Mouse (Mus musculus) embryonic facial prominence, embryonic 10.5 days (tissue): ENCODE data around the gene Kirrel3. TPM values are rescaled to one million over a fixed set of nuclear protein-coding genes. Genes with fewer than 3 reads are reported as not detected.
A peak's percentile ranks its signal among the peaks of the same experiment; 100 is the strongest.

ENCODE experiments used
- DNase-seq: peaks from one replicate; pipeline ENCODE4 v3.0.0-alpha.2; 2017; ENCODE audit warnings: low spot score
- H3K27ac ChIP-seq: fragments of 300-500 bp; sonication (generic); replicated peaks from 2 replicates; pipeline ENCODE4 v1.5.1; 2016; ENCODE audit warnings: mild to moderate bottlenecking
- H3K27me3 ChIP-seq: fragments of 300-500 bp; sonication (generic); replicated peaks from 2 replicates; pipeline ENCODE4 v1.6.1; 2016; ENCODE audit warnings: low read depth, mild to moderate bottlenecking; ENCODE audit not compliant: poor library complexity, severe bottlenecking
- H3K36me3 ChIP-seq: fragments of 300-500 bp; sonication (generic); replicated peaks from 2 replicates; pipeline ENCODE4 v1.6.1; 2016; ENCODE audit warnings: mild to moderate bottlenecking, moderate library complexity
- H3K4me1 ChIP-seq: fragments of 300-500 bp; sonication (generic); 2 replicates; pipeline ENCODE4 v1.6.1; 2016
- H3K4me3 ChIP-seq: fragments of 300-500 bp; sonication (generic); 2 replicates; pipeline ENCODE4 v1.5.1; 2016; ENCODE audit warnings: mild to moderate bottlenecking, moderate library complexity
- H3K9me3 ChIP-seq: fragments of 300-500 bp; sonication (generic); 2 replicates; pipeline ENCODE4 v1.6.1; 2016; ENCODE audit warnings: mild to moderate bottlenecking
- WGBS: fragments of 180-500 bp; shearing (Covaris S2); methylation state at CpG from one replicate; pipeline ENCODE4 v1.1.7; 2016; 5-methylcytosine and 5-hydroxymethylcytosine counted together
- polyA plus RNA-seq: library from polyadenylated mRNA; unstranded; fragments of >200 nt; fragmentation: Nextera tagmentation; extraction: Ambion mirVana; gene quantifications from 2 replicates; pipeline ENCODE4 v1.2.1, GENCODE M21; 2016

Gene Kirrel3
- polyA plus RNA-seq, 1 experiment from 2014 or later: 2.3 TPM

GRCm38 (mm10) chr9:34752076-34752800 lies 266.5 kb downstream of the Kirrel3 start:
- no peaks in the 10 kb centered on the region for H3K9me3 ChIP-seq
- WGBS: 87% methylated on average over 5 of the region's 5 CpGs
- H3K4me3 ChIP-seq: no peak overlapping the region
- no peak overlapping the region for H3K27ac ChIP-seq
- H3K36me3 ChIP-seq: no peaks in the 10 kb centered on the region
- H3K4me1 ChIP-seq: peaks cover 7% of the 10 kb centered on the region
- H3K27me3 ChIP-seq: peaks cover 11% of the 10 kb centered on the region; the same call in 1 of the 2 replicates
- no peak for DNase-seq

DNA sequence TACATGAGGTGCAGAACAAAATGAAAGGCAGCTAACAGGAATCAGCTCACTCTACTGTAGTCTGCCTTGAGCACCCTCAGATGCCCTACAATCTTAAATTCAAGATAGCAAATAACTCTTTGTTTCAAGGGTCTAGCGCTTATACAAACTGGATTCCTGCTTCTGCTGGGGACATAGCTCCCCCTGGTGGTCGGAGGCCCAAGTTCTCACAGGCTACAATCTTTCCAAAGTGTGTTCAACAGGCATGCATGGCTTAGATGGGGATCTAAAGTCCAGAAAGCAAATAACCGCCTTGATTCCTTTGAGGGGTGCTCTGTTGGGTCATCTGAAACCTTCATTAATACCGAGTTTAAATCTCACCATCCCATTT lies 267.1 kb downstream of the Kirrel3 start:
- Histone ChIP-seq H3K27me3 (peaks cover 15% of the 10 kb centered on the region; the same call in 1 of the 2 replicates), H3K27ac (no peak overlapping the region), H3K4me3 (no peak overlapping the region), H3K9me3 (no peaks in the 10 kb centered on the region), H3K36me3 (no peaks in the 10 kb centered on the region), H3K4me1 (peaks cover 7% of the 10 kb centered on the region)
- WGBS: 28% methylated on average over 4 of the region's 4 CpGs
- peak; percentile 81 for DNase-seq

DNA sequence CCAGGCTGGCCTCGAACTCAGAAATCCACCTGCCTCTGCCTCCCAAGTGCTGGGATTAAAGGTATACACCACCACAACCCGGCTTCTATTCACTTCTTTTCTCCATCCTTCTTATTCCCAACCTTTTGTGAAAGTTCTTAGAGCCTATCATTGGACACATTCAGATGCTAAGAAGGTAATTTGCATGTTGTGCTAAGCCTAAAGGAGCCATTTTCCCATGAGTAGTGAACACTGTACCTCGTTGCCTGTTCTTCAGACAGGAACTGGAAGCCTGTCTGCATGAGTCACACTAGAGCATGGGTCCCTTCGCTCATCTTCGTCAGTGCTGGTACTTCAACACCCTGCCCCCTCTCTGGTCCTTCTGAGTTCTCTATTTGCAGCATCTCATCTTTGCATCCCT lies 268.2 kb downstream of the Kirrel3 start:
- H3K27ac ChIP-seq: no peak overlapping the region

DNA sequence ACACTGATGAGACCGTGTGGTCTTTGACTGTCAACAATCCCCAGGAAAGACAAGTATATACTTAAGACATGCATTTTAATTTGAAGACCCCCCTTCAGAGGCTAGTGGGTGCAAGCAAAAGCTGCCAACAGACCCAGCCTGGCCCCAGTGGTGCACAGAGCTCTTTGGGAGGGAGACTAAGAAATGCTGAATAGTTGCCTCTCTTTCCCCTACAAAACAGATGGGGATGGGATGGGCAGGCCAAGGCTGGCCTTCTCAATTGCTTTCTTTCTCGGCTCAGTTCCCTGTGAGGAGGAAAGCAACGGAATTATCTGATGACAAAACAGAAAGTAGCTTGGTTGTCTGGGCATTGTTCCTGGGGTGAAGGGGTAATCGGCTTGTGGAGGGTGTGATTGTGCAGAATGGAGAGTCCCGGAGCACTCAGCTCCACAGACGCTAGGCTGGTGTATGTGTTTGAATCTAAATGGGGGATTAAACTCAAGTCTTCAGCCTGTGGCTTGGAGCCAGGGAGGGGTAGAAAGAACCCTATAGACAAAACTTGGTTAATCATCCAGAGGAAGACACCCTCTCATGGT lies 268.9 kb downstream of the Kirrel3 start:
- Histone ChIP-seq H3K27ac (no peak overlapping the region), H3K4me1 (peaks cover 15% of the 10 kb centered on the region), H3K4me3 (no peak overlapping the region), H3K36me3 (no peaks in the 10 kb centered on the region), H3K9me3 (no peaks in the 10 kb centered on the region), H3K27me3 (peaks cover 11% of the 10 kb centered on the region; the same call in 1 of the 2 replicates)
- 62% methylated on average over 6 of the region's 6 CpGs for WGBS
- DNase-seq: no peak

More for the DNA sequence above, 268.2 kb downstream of the Kirrel3 start:
- DNase-seq: no peak
- H3K4me3 ChIP-seq: no peak overlapping the region
- H3K27me3 ChIP-seq: peaks cover 15% of the 10 kb centered on the region; the same call in 1 of the 2 replicates
- WGBS: 81% methylated on average over 5 of the region's 5 CpGs
- H3K9me3 ChIP-seq: no peaks in the 10 kb centered on the region
- no peaks in the 10 kb centered on the region for H3K36me3 ChIP-seq
- peaks cover 9% of the 10 kb centered on the region for H3K4me1 ChIP-seq

DNA sequence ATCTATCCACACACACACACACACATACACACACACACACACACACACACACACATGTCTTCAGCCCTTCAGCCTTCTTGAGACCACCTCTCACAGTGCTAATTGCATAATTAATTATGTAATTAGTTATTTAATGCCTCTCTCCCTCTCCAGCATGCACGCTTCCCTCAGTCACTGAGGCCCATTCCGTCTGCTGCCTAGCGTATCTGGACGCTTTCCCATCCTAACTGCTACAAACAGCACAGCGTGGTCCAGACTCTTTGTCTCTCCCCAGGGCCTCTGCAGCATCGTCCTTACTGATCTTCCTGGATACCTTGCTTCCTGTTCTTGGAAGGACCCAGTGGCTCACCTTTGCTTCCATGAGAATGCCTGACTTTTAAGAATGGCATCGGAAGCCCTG lies 270.4 kb downstream of the Kirrel3 start:
- Histone ChIP-seq H3K27ac (no peak overlapping the region), H3K4me1 (peaks cover 12% of the 10 kb centered on the region), H3K36me3 (no peaks in the 10 kb centered on the region), H3K27me3 (peaks cover 6% of the 10 kb centered on the region; the same call in 1 of the 2 replicates), H3K9me3 (no peaks in the 10 kb centered on the region), H3K4me3 (no peak overlapping the region)
- WGBS: 89% methylated on average over 7 of the region's 7 CpGs
- no peak for DNase-seq

DNA sequence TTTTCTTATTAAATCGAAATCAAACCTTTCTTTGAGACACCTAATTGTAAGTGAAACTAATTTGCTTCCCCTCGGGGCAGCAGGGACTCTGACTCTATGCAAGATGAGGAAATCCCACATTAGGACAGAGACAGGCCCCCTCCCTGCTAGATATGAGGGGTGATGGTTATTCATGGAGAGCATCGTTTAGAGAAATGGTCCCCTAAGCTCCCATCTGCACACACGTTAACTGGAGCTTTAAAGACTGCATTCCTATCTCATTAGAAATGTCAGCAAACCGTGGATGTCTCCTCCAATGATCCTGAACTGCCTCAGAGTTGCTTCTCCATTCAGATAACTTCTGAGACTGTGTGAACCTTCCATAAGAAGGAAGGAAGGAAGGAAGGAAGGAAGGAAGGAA lies 273.2 kb downstream of the Kirrel3 start:
- 54% methylated on average over 5 of the region's 5 CpGs for WGBS
- no peaks in the 10 kb centered on the region for H3K36me3 ChIP-seq
- DNase-seq: no peak
- peaks cover 9% of the 10 kb centered on the region; the same call in 1 of the 2 replicates for H3K4me1 ChIP-seq
- H3K9me3 ChIP-seq: no peaks in the 10 kb centered on the region
- no peak overlapping the region for H3K4me3 ChIP-seq
- H3K27me3 ChIP-seq: peaks cover 6% of the 10 kb centered on the region; the same call in 1 of the 2 replicates
- no peak overlapping the region for H3K27ac ChIP-seq

DNA sequence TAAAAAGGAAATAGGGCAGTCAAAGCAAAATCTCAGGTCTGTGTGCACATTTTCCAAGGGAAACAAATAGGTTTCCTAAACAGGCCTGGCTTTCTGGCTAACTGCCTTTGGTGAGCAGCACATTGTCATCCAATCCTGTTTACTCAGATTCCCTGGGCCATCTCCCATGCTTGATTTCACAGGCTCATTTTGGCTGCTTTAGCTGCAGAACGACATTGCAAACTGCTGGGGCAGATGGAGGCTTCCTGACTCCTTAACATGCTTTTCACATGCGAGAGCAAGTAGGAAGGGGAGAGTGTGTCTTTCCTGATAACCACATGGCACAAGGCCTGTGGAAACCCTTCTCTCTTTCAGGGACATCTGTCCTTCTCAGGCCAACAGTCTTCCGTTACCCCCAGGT lies 274.8 kb downstream of the Kirrel3 start:
- H3K27ac ChIP-seq: no peak overlapping the region
- peaks cover 9% of the 10 kb centered on the region; the same call in 1 of the 2 replicates for H3K4me1 ChIP-seq
- no peak for DNase-seq
- H3K27me3 ChIP-seq: peaks cover 6% of the 10 kb centered on the region; the same call in 1 of the 2 replicates
- H3K36me3 ChIP-seq: no peaks in the 10 kb centered on the region
- no peaks in the 10 kb centered on the region for H3K9me3 ChIP-seq
- 73% methylated on average over 3 of the region's 3 CpGs for WGBS
- H3K4me3 ChIP-seq: no peak overlapping the region

DNA sequence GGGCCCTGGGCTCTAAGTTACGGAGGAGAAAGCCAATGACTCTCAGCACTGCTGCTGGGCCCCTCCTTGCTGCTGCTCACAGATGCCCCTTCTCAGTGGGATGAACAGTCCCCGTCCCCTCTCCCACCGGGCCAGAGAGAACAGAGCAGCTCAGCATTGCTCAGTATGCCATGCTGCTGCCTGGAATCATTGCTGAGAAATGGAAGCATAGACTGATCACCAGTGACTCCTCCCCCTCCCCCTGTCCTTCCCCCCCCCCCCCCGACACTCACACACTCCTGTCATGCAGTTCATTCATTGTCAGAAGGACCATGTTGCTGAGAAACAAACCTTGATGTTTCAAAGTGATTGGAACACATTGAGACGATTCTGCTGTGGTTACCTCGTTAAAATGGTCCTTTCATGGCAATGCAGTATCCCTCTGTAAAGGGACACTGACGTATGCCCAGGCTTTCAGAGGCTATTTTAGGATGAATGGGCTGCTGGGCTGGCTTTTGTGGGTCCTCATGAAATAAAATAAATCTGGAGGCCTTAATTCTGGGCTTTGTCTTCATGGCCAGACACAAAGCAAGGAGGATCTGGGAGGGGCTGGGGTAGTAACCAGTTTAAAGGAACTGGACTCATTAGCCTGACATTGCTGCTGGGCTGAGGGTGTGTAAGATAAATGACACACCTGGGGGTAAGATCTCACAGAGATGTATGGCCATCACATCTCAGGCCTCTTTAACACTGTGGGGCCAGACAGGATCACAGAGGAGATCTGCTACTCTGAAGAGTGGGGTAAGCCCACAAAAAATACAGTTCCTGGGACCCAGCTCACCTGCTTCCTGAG lies 281.3 kb downstream of the Kirrel3 start:
- Histone ChIP-seq H3K27me3 (no peaks in the 10 kb centered on the region), H3K4me3 (no peak overlapping the region), H3K27ac (no peak overlapping the region), H3K36me3 (no peaks in the 10 kb centered on the region), H3K9me3 (peaks cover 10% of the 10 kb centered on the region; the same call in 1 of the 2 replicates), H3K4me1 (no peaks in the 10 kb centered on the region)
- DNase-seq: no peak
- WGBS: 54% methylated on average over 7 of the region's 7 CpGs

GRCm38 (mm10) chr9:34768961-34769360 lies 283.3 kb downstream of the Kirrel3 start:
- H3K4me3 ChIP-seq: no peak overlapping the region
- H3K4me1 ChIP-seq: no peaks in the 10 kb centered on the region
- peaks cover 10% of the 10 kb centered on the region; the same call in 1 of the 2 replicates for H3K9me3 ChIP-seq
- no peaks in the 10 kb centered on the region for H3K36me3 ChIP-seq
- no peaks in the 10 kb centered on the region for H3K27me3 ChIP-seq
- DNase-seq: no peak
- 86% methylated on average over 2 of the region's 2 CpGs for WGBS
- no peak overlapping the region for H3K27ac ChIP-seq

GRCm38 (mm10) chr9:34770951-34771350 lies 285.3 kb downstream of the Kirrel3 start:
- Histone ChIP-seq H3K4me3 (no peak overlapping the region), H3K27ac (no peak overlapping the region), H3K4me1 (no peaks in the 10 kb centered on the region), H3K36me3 (no peaks in the 10 kb centered on the region), H3K9me3 (peaks cover 10% of the 10 kb centered on the region; the same call in 1 of the 2 replicates), H3K27me3 (no peaks in the 10 kb centered on the region)
- DNase-seq: no peak
- WGBS: 96% methylated on average over 4 of the region's 4 CpGs

GRCm38 (mm10) chr9:34771401-34771800 lies 285.7 kb downstream of the Kirrel3 start:
- H3K36me3 ChIP-seq: no peaks in the 10 kb centered on the region

DNA sequence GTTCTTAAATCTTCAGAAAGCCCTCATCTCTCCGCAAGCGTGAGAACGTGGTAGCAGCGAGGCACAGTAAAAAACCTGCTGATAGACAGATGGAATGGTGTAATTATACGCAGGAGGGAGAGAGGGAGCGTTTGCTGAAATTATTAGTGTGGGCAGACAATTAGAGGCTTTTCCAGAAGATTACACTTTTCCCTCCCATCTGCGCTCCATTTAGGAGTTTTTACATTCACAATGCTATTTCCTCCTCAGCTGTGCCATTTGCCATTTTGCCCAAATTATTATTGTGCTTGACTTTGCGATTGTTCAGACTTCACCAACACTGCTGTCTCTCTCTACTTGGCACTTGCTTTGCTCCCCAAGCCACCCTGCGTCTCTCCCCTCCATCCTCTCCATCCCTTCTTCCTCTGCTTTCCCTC lies 286.3 kb downstream of the Kirrel3 start:
- Histone ChIP-seq H3K36me3 (no peaks in the 10 kb centered on the region), H3K27ac (no peak overlapping the region), H3K9me3 (peaks cover 10% of the 10 kb centered on the region; the same call in 1 of the 2 replicates), H3K4me1 (no peaks in the 10 kb centered on the region), H3K4me3 (no peak overlapping the region), H3K27me3 (no peaks in the 10 kb centered on the region)
- 84% methylated on average over 9 of the region's 9 CpGs for WGBS
- no peak for DNase-seq

More at GRCm38 (mm10) chr9:34771401-34771800, 285.7 kb downstream of the Kirrel3 start:
- H3K4me3 ChIP-seq: no peak overlapping the region
- H3K9me3 ChIP-seq: peaks cover 10% of the 10 kb centered on the region; the same call in 1 of the 2 replicates
- H3K4me1 ChIP-seq: no peaks in the 10 kb centered on the region
- DNase-seq: no peak
- no peaks in the 10 kb centered on the region for H3K27me3 ChIP-seq
- no peak overlapping the region for H3K27ac ChIP-seq
